Mouse (Mus musculus) R1 (cell line): Measurements from ENCODE around the gene Dpy19l3.

Experiments used
- DNase-seq: peaks from one replicate; pipeline ENCODE4 v3.0.0-alpha.2; 2018; ENCODE audit warnings: low read depth, low spot score

Gene Dpy19l3

GRCm38 (mm10) chr7:35688781-35689349 lies 65.4 kb downstream of the Dpy19l3 start:
- no peak for DNase-seq

GRCm38 (mm10) chr7:35688276-35688675 lies 66.0 kb downstream of the Dpy19l3 start:
- no peak for DNase-seq

GRCm38 (mm10) chr7:35687229-35687628 lies 67.0 kb downstream of the Dpy19l3 start:
- DNase-seq, result peak; percentile 77

- peak; percentile 84 for DNase-seq
Measured at GRCm38 (mm10) chr7:35686756-35687155, 67.5 kb downstream of the Dpy19l3 start.

- peak; percentile 25 for DNase-seq
Measured at GRCm38 (mm10) chr7:35686216-35686615, 68.0 kb downstream of the Dpy19l3 start.

GRCm38 (mm10) chr7:35683409-35684122 lies 70.7 kb downstream of the Dpy19l3 start:
- no peak for DNase-seq

DNA sequence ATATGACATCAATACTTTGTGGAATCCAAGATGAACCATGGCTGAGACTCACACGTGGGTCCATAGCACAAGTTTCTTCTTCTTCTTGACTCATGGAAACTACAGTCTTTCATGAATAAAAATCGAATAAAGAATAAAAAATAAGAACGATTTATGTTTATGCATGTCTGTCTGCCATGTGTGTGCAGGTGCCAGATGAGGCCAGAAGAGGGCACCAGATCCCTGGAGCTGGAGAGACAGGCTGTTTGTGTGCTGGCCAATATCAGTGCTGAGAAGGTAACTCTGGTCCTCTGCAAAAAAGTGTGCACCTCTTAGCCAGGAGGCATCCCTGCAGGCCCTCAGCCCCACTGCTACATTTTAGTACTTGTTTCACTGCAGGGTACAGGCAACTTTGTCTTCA lies 72.7 kb downstream of the Dpy19l3 start:
- peak; percentile 55 for DNase-seq

- peak; percentile 84 for DNase-seq
Measured at GRCm38 (mm10) chr7:35678976-35679375, 75.3 kb downstream of the Dpy19l3 start.

DNA sequence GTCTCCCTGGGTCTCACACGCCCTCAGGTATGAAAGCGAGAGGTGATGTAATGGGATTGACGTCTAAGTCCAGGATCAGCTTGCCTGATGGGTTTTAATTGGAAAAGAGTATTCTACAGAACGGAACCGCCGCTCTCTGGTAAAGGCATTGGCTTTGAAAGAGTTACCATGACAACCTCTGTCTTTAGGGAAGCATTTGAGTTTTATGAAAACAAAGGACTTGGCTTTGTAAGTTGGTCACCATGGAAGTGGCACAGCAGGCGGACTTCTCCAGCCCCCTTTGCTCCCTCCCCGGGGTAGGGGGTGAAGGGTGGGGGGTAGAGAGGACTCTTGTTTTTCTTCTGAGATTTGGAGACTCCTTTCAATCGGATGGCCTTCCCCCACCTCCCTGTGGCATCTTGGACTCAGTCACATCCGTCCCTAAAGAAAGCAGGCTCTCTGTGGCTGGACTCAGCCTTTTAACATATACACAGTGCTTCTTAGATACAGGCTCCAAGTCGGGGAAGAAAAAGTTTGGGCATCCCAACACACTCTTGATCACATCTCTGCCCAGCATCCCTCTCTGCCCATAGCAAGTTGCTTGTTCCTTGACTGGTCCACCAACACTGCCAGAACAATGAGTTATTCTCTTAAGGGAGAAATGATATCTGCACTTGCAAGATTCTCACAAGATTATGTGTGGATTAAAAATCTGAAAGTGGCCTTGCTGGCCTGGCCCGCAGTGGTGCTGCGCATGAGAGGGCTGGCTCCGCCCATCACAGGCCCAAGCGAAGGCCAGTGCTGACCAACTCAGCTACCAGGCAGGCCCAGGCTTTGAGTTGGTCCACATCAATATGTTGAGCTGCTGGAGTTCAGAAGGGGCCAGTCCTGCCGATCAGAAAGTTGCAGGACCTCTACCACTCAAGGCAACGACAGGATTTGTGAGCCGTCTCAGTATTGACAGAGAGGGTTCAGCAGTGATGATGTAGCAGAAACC lies 85.9 kb downstream of the Dpy19l3 start:
- peak; percentile 82 for DNase-seq

GRCm38 (mm10) chr7:35663790-35664376 lies 90.4 kb downstream of the Dpy19l3 start:
- no peak for DNase-seq

DNA sequence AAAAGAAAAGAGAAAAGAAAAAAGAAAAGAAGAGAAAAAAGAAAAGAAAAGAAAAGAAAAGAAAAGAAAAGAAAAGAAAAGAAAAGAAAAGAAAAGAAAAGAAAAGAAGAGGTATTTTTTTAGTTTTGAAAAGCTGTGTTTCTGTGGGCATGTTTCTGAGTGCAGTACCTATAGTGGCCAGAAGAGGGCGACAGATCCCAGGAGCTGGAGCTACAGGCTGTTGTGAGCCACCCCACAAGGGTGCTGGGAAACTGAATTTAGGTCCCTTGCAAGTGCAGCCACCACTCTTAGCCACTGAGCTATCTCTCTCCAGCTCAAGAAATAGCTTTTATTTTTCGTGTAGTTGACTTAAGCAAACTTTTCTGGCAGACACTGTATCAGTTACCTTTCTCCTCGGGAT lies 95.1 kb downstream of the Dpy19l3 start:
- peak; percentile 77 for DNase-seq

DNA sequence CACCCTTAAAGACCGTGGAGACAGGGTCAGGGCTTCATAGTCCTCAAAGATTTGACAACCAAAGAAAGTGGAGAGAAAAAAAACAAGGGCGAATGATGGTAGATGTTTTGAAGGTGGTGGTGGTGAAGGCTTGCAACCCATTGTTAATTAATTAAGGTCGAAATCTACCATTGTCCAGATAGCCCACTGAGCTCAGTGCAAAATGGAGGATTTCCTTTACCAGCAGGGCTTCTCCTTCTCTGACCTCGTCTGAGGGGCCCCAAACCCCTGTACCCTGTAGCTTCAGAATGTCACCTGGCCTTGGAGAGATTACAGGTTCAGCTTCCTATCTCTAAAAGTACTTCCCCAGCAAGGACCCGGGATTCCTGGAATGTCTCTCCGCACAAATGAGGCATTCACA lies 96.4 kb downstream of the Dpy19l3 start:
- DNase-seq, result peak; percentile 68

- peak; percentile 78 for DNase-seq
Measured at GRCm38 (mm10) chr7:35651583-35652270, 102.5 kb downstream of the Dpy19l3 start.

DNA sequence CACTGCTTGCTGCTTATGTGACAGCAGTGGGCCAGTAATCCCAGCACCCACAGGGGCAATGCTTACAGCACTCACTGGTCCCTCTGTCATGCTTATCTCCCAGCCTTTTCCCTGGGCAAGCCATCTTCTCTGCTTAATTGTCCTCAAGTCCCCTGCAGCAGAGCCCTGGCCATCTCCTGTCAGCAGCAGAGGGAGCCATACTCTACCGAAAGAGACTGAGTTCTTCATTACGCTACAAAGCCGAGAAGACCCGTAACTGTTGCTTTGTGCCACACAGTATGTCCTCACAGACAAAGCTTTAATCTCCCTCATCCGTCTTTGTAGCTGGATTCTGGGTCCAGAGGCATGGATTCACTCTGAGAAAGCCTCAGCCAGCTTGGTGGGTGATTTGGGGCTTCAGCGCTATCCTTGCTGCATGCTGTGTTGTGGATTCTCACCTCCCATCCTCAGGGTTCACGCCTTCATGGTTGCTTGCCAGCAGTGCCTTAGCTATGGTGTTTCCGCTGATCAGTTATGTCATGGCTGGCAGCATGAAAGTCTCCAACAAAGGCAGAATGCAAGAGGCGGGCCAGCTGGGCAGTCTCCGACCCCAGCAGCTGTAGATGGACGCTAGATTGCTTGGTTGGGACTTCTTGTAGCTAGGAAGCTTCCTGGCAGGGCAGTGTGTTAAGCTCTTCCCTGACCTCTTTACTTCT lies 103.4 kb downstream of the Dpy19l3 start:
- DNase-seq, result no peak

GRCm38 (mm10) chr7:35649071-35649470 lies 105.2 kb downstream of the Dpy19l3 start:
- peak; percentile 89 for DNase-seq

DNA sequence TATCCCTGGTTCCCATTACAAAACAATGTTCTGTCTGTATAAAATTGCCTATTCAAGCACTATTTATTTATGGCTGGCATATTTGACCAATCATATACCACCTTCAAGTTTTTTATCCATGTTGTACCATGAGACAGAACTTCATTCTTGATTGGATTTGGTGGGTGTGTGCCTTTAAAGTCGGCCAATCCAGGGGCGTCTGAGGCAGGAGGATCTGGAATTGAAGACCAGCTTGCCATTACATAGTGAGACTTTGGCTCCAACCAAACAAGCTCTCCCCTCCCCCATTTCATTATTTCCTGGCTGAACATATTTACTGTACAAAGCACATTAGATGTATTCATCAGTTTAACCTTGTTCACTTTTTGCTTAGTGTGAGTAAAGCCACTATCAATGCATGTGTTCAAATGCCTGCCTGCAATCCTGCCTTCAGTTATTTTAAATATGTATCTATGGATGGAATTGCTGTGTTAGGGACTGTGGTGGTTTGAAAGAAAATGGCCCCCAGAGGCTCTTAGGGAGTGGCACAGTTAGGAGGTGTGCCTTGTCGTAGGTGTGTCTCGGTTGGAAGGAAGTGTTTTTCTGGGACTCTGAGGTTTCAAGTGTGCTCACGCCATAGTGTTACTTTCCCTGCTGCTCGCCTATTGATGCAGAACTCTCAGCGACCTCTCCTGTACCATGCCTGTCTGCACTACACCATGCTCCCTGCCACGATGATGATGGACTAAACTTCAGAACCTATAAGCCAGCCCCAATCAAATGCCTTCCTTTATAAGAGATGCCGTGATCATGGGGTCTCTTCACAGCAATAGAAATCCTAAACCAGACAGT lies 105.8 kb downstream of the Dpy19l3 start:
- DNase-seq, result peak; percentile 46

GRCm38 (mm10) chr7:35647101-35647698 lies 107.1 kb downstream of the Dpy19l3 start, which contains the start of gene Pdcd5:
Gene Pdcd5 (minus strand): TSS chr7:35647521.
- peak; percentile 98 for DNase-seq

- peak; percentile 55 for DNase-seq
Measured at GRCm38 (mm10) chr7:35646317-35647081, 107.8 kb downstream of the Dpy19l3 start.
